Mouse (Mus musculus): Measurements from ENCODE around the gene Gpr137.
"Not testable (repeated sequence)": the region's sequence is repeated elsewhere in the genome, so short reads cannot be mapped to it uniquely, and the experiment has no call there.

- not testable (repeated sequence) for TF ChIP-seq POLR2A (IDR thresholded peaks at IDR 0.05; ENCODE audit: borderline replicate concordance, insufficient read depth, low read length); CTCF (IDR thresholded peaks at IDR 0.05; ENCODE audit: borderline replicate concordance, insufficient read depth, low read depth, low read length)
Measured at GRCm38 (mm10) chr19:6910306-6910705, 32.0 kb downstream of the Gpr137 start.

Data from cerebellum, adult 2 months (tissue).